Mouse (Mus musculus): Measurements from ENCODE around the gene Tbc1d9. TPM values are rescaled to one million over a fixed set of nuclear protein-coding genes. Genes with fewer than 3 reads are reported as not detected.
"Not testable (repeated sequence)": the region's sequence is repeated elsewhere in the genome, so short reads cannot be mapped to it uniquely, and the experiment has no call there.

Gene Tbc1d9
- total and polyA plus RNA-seq, 2 experiments from 2014 or later, result 16.8 to 128 TPM

DNA sequence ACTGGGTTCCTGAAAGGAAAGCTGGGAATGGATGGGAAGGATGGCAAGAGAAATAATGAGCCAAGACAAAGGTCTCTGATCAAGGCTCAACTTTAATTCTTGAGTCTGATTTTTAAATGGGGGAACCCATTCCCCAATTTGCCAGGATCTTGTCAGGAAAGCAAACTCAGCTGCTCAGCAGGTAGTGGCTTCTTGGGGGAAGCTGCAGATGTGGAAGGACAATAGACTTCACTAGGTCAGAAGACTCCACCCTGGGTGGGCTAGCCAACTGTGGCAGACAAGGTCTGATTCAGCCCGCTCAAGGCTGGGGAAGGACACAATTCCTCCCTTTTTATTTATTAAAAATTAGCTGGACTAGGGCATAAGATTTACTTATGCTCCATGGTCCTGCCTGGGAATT is 139.8 kb downstream of the Tbc1d9 start:
- H3K4me3 ChIP-seq (ENCODE audit: low read length), result no peak overlapping the region
- no peak for TF ChIP-seq CTCF (IDR thresholded peaks at IDR 0.05; ENCODE audit: low read depth)
- H3K27me3 ChIP-seq (ENCODE audit: insufficient read depth, low read length), result no peaks in the 10 kb centered on the region
- no peak overlapping the region for H3K27ac ChIP-seq
- H3K4me1 ChIP-seq (ENCODE audit: insufficient read depth, low read length), result no peaks in the 10 kb centered on the region
- H3K9me3 ChIP-seq (ENCODE audit: low read length), result no peaks in the 10 kb centered on the region
- 93% methylated on average over 1 of the region's 1 CpGs for WGBS
- H3K9ac ChIP-seq (replicated peaks; ENCODE audit: low read length), result no peak overlapping the region
- H3K4me2 ChIP-seq (ENCODE audit: low read depth, low read length), result no peak overlapping the region
- ATAC-seq, result no peak
- no peak for DNase-seq (ENCODE audit: low spot score)
- H3K36me3 ChIP-seq (ENCODE audit: insufficient read depth, low read length), result no peaks in the 10 kb centered on the region

DNA sequence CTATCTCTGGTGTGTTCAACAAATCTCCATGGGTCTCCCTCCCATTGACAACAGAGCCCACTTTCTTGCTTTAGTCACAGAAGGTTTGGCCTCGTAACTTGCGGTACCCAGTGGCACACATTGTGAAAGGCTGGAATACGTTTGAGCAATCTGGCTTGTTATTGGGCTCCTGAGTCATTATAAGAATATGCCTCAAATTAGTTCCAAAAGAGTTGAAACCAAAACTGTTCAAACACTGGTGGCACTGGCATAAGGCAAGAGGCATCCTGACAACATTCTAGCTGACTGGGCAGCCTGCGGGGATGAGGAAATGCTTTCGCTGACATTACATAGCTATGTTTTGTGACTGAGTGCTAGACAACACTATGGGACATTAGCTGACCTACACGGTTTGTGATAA is 144.7 kb downstream of the Tbc1d9 start:
- H3K4me2 ChIP-seq (ENCODE audit: low read depth, low read length), result no peak overlapping the region
- no peaks in the 10 kb centered on the region for H3K9me3 ChIP-seq (ENCODE audit: low read length)
- no peak overlapping the region for H3K4me3 ChIP-seq (ENCODE audit: low read length)
- WGBS, result 88% methylated on average over 6 of the region's 6 CpGs
- no peak overlapping the region for H3K9ac ChIP-seq (replicated peaks; ENCODE audit: low read length)
- DNase-seq (ENCODE audit: low spot score) (no peak), ATAC-seq (no peak)
- no peak for TF ChIP-seq CTCF (IDR thresholded peaks at IDR 0.05; ENCODE audit: low read depth)
- no peak overlapping the region for H3K27ac ChIP-seq
- H3K27me3 ChIP-seq (ENCODE audit: insufficient read depth, low read length), result no peaks in the 10 kb centered on the region
- no peaks in the 10 kb centered on the region for H3K4me1 ChIP-seq (ENCODE audit: insufficient read depth, low read length)
- H3K36me3 ChIP-seq (ENCODE audit: insufficient read depth, low read length), result 0 out of 2 replicates have a peak, but pooled peaks cover 4% of the 10 kb centered on the region

GRCm38 (mm10) chr8:83315084-83315483 is 149.9 kb downstream of the Tbc1d9 start:
- not testable (repeated sequence) for H3K27me3 ChIP-seq (ENCODE audit: insufficient read depth, low read length); DNase-seq (ENCODE audit: low spot score); H3K4me1 ChIP-seq (ENCODE audit: insufficient read depth, low read length); ATAC-seq; H3K9ac ChIP-seq (replicated peaks; ENCODE audit: low read length); H3K9me3 ChIP-seq (ENCODE audit: low read length); H3K4me3 ChIP-seq (ENCODE audit: low read length); H3K27ac ChIP-seq; H3K4me2 ChIP-seq (ENCODE audit: low read depth, low read length)
- peaks cover 22% of the 10 kb centered on the region; the same call in 1 of the 2 replicates for H3K36me3 ChIP-seq (ENCODE audit: insufficient read depth, low read length)
- 88% methylated on average over 4 of the region's 4 CpGs for WGBS

DNA sequence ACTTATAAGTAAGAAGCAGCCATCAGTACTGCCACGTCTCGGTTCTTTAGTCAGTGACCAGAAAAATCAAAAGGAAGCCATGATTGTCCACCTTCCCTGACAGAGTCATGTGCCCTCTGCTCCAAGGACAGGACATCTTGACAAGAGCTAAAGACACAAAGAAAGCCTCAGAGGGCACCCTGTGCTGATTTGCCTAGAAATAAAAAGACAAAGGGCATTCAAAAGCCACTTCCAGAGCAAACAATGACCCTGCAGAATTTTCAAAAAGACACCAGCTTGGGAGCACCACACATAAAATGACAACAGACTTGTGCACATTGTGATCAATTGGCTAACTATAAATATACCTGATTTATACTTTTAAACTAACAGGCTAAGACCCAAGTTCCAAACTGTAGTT is 150.5 kb downstream of the Tbc1d9 start:
- H3K4me1 ChIP-seq (ENCODE audit: insufficient read depth, low read length), result no peaks in the 10 kb centered on the region
- no peak overlapping the region for H3K27ac ChIP-seq
- no peaks in the 10 kb centered on the region for H3K9me3 ChIP-seq (ENCODE audit: low read length)
- H3K4me3 ChIP-seq (ENCODE audit: low read length), result no peak overlapping the region
- WGBS, result 58% methylated on average over 2 of the region's 2 CpGs
- H3K9ac ChIP-seq (replicated peaks; ENCODE audit: low read length), result no peak overlapping the region
- H3K4me2 ChIP-seq (ENCODE audit: low read depth, low read length), result no peak overlapping the region
- ATAC-seq, result no peak
- peaks cover 25% of the 10 kb centered on the region; the same call in 1 of the 2 replicates for H3K36me3 ChIP-seq (ENCODE audit: insufficient read depth, low read length)
- no peak for DNase-seq (ENCODE audit: low spot score)
- no peak for TF ChIP-seq CTCF (IDR thresholded peaks at IDR 0.05; ENCODE audit: low read depth)
- H3K27me3 ChIP-seq (ENCODE audit: insufficient read depth, low read length), result no peaks in the 10 kb centered on the region

DNA sequence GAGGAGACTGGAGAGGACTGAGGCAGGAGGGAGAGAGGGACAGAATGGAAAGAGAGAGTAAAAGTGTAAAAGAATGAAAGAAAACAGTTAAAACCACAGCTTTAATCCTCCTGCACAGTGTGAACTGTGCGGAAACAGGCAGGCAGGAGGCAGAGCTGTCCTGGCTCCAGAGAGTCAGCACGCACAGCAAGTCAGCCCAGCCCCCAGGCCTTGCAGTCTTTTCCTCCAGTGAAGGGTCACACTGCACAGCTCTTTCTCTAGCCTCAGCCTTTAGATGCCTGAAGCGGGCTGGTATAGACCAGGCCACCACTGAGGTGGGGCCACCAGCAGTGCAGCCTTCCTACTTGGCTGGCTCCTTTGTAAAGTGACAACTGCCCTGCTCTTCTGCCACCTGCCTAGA is 155.4 kb downstream of the Tbc1d9 start:
- WGBS, result 64% methylated on average over 3 of the region's 3 CpGs
- Histone ChIP-seq H3K9ac (replicated peaks; ENCODE audit: low read length) (no peak overlapping the region), H3K27me3 (ENCODE audit: insufficient read depth, low read length) (no peaks in the 10 kb centered on the region), H3K4me3 (ENCODE audit: low read length) (no peak overlapping the region), H3K4me1 (ENCODE audit: insufficient read depth, low read length) (no peaks in the 10 kb centered on the region), H3K36me3 (ENCODE audit: insufficient read depth, low read length) (peaks cover 27% of the 10 kb centered on the region; the same call in 1 of the 2 replicates), H3K9me3 (ENCODE audit: low read length) (no peaks in the 10 kb centered on the region), H3K4me2 (ENCODE audit: low read depth, low read length) (no peak overlapping the region), H3K27ac (no peak overlapping the region)
- no peak for DNase-seq (ENCODE audit: low spot score)
- no peak for TF ChIP-seq CTCF (IDR thresholded peaks at IDR 0.05; ENCODE audit: low read depth)
- no peak for ATAC-seq

DNA sequence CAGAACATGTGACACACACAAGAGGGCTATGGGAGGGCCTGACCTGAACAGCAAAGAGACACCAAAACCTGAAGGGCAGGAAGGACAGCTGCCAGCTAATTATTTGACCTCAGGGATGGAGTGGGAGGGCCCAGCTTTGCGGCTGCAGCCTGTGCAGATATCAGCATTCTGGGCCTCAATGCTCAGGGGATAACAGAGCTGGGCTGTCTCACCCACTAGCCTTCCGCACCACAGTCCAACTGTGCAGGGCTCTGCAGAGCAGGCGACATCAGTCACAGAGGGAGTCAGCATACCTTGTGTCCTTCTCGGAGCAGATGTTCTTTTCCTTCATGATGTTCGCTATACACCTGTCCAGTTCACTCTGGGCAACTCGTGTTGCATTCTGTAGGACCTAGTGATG is 157.2 kb downstream of the Tbc1d9 start:
- 91% methylated on average over 6 of the region's 6 CpGs for WGBS

More for the DNA sequence above, 157.2 kb downstream of the Tbc1d9 start:
- peaks cover 26% of the 10 kb centered on the region; the same call in 1 of the 2 replicates for H3K36me3 ChIP-seq (ENCODE audit: insufficient read depth, low read length)
- H3K4me3 ChIP-seq (ENCODE audit: low read length), result no peak overlapping the region
- no peak overlapping the region for H3K9ac ChIP-seq (replicated peaks; ENCODE audit: low read length)
- no peaks in the 10 kb centered on the region for H3K4me1 ChIP-seq (ENCODE audit: insufficient read depth, low read length)
- H3K27ac ChIP-seq, result no peak overlapping the region
- DNase-seq (ENCODE audit: low spot score), result no peak
- no peak overlapping the region for H3K4me2 ChIP-seq (ENCODE audit: low read depth, low read length)
- H3K27me3 ChIP-seq (ENCODE audit: insufficient read depth, low read length), result no peaks in the 10 kb centered on the region
- no peak for ATAC-seq
- H3K9me3 ChIP-seq (ENCODE audit: low read length), result no peaks in the 10 kb centered on the region
- no peak for TF ChIP-seq CTCF (IDR thresholded peaks at IDR 0.05; ENCODE audit: low read depth)

Other genes starting within 250 kb of the Tbc1d9 start
- 1.2 and 4.2 TPM in 2 replicates for gene Gm10645, start 818 bp downstream of the Tbc1d9 start, total RNA-seq (2014; rRNA removed)
- gene Gm10645, start 818 bp downstream of the Tbc1d9 start, polyA plus RNA-seq (2015; fragmentation: Nextera tagmentation; extraction: Ambion mirVana), result 10.0 and 11.6 TPM in 2 replicates
- 0.29 and 0.31 TPM in 2 replicates for gene Ucp1, start 125.0 kb downstream of the Tbc1d9 start, total RNA-seq (2014; rRNA removed)
- gene Ucp1, start 125.0 kb downstream of the Tbc1d9 start, polyA plus RNA-seq (2015; fragmentation: Nextera tagmentation; extraction: Ambion mirVana), result 0.09 and 0.14 TPM in 2 replicates
- 13.7 and 14.4 TPM in 2 replicates for gene Elmod2, start 167.1 kb downstream of the Tbc1d9 start, total RNA-seq (2014; rRNA removed)
- gene Elmod2, start 167.1 kb downstream of the Tbc1d9 start, polyA plus RNA-seq (2015; fragmentation: Nextera tagmentation; extraction: Ambion mirVana), result 10.6 and 12.0 TPM in 2 replicates
- not detected in 2 replicates for gene Mgat4d, start 183.1 kb downstream of the Tbc1d9 start, total RNA-seq (2014; rRNA removed)
- not detected in 2 replicates for gene Mgat4d, start 183.1 kb downstream of the Tbc1d9 start, polyA plus RNA-seq (2015; fragmentation: Nextera tagmentation; extraction: Ambion mirVana)
- gene Clgn, start 224.5 kb downstream of the Tbc1d9 start, total RNA-seq (2014; rRNA removed), result 5.4 and 5.5 TPM in 2 replicates
- 13.1 and 13.3 TPM in 2 replicates for gene Clgn, start 224.5 kb downstream of the Tbc1d9 start, polyA plus RNA-seq (2015; fragmentation: Nextera tagmentation; extraction: Ambion mirVana)

Data from hindbrain, postnatal 0 days (tissue).